Mouse (Mus musculus) layer of hippocampus, adult 8-10 months (tissue): ENCODE measurements around the gene Zap70. TPM values are rescaled to one million over a fixed set of nuclear protein-coding genes. Genes with fewer than 3 reads are reported as not detected.

Experiments used
- DNase-seq, 2 experiments: peaks; one replicate each; pipeline ENCODE4 v3.0.0; 2022; ENCODE audit warnings: low spot score in 2 of 2
- total RNA-seq, 4 experiments: library from RNA; stranded (reverse); gene quantifications; 2 replicates each; pipeline ENCODE4 v1.2.4; 2022

Zap70 gene
- 1 to 10 TPM; 3.2 to 4.3 (median 3.7) TPM for total RNA-seq

- DNase-seq: no peak
Measured at GRCm38 (mm10) chr1:36761568-36761967, at the start of gene Zap70. Zap70 (plus strand) TSS chr1:36761798.

GRCm38 (mm10) chr1:36714311-36714710 lies 47.3 kb upstream of the Zap70 start, which contains the start of gene Actr1b:
Actr1b (minus strand) TSS chr1:36714422.
- DNase-seq: no peak

GRCm38 (mm10) chr1:36718786-36719185 lies 42.8 kb upstream of the Zap70 start:
- DNase-seq: no peak

GRCm38 (mm10) chr1:36723146-36724056 lies 38.2 kb upstream of the Zap70 start:
- no peak for DNase-seq

GRCm38 (mm10) chr1:36724057-36724431 lies 37.6 kb upstream of the Zap70 start:
- DNase-seq: no peak

GRCm38 (mm10) chr1:36737300-36737699 lies 24.3 kb upstream of the Zap70 start:
- peak; percentile 73 to 92 for DNase-seq

- DNase-seq: no peak
Measured at GRCm38 (mm10) chr1:36739231-36739630, 22.4 kb upstream of the Zap70 start.

- no peak for DNase-seq
Measured at GRCm38 (mm10) chr1:36743046-36743445, 18.6 kb upstream of the Zap70 start.

- DNase-seq: peak; percentile 75 to 80
Measured at GRCm38 (mm10) chr1:36744268-36744944, 17.2 kb upstream of the Zap70 start.

- DNase-seq: no peak
Measured at GRCm38 (mm10) chr1:36745661-36746060, 15.9 kb upstream of the Zap70 start.

GRCm38 (mm10) chr1:36746452-36746851 lies 15.1 kb upstream of the Zap70 start:
- DNase-seq: no peak

- no peak for DNase-seq
Measured at GRCm38 (mm10) chr1:36753932-36754675, 7.5 kb upstream of the Zap70 start.

GRCm38 (mm10) chr1:36758553-36758952 lies 3.0 kb upstream of the Zap70 start:
- DNase-seq: no peak

GRCm38 (mm10) chr1:36759076-36759475 lies 2.5 kb upstream of the Zap70 start:
- no peak for DNase-seq

GRCm38 (mm10) chr1:36760401-36760800 lies 1.2 kb upstream of the Zap70 start:
- no peak for DNase-seq

- no peak for DNase-seq
Measured at GRCm38 (mm10) chr1:36761061-36761460, 537 bp upstream of the Zap70 start.

GRCm38 (mm10) chr1:36766431-36767205 lies 5.0 kb downstream of the Zap70 start:
- no peak for DNase-seq

GRCm38 (mm10) chr1:36767321-36767720 lies 5.7 kb downstream of the Zap70 start:
- DNase-seq: no peak

- no peak for DNase-seq
Measured at GRCm38 (mm10) chr1:36768786-36769185, 7.2 kb downstream of the Zap70 start.

- DNase-seq: no peak
Measured at GRCm38 (mm10) chr1:36769951-36770350, 8.4 kb downstream of the Zap70 start.

- no peak for DNase-seq
Measured at GRCm38 (mm10) chr1:36770998-36771397, 9.4 kb downstream of the Zap70 start.
